Mouse (Mus musculus) right cerebral cortex, adult 2 months (tissue): ENCODE results near the gene Slc7a11.

Experiments
- DNase-seq, 2 experiments: peaks; one replicate each; pipeline ENCODE4 v3.0.0; 2021 to 2022; ENCODE audit warnings: low spot score in 2 of 2

Gene Slc7a11

GRCm38 (mm10) chr3:50405915-50406314, 37.5 kb downstream of the Slc7a11 start:
- DNase-seq: no peak

GRCm38 (mm10) chr3:50388786-50389185, 54.6 kb downstream of the Slc7a11 start:
- DNase-seq: no peak

GRCm38 (mm10) chr3:50388288-50388687, 55.1 kb downstream of the Slc7a11 start:
- DNase-seq: no peak

- no peak for DNase-seq
These were observed 56.1 kb downstream of the Slc7a11 start for GRCm38 (mm10) chr3:50387280-50387679.

- DNase-seq: no peak
These were observed 56.7 kb downstream of the Slc7a11 start for GRCm38 (mm10) chr3:50386561-50387221.

- no peak for DNase-seq
These were observed 57.3 kb downstream of the Slc7a11 start for GRCm38 (mm10) chr3:50386066-50386465.

- DNase-seq: no peak
These were observed 60.7 kb downstream of the Slc7a11 start for GRCm38 (mm10) chr3:50382729-50383128.

GRCm38 (mm10) chr3:50381861-50382693, 61.3 kb downstream of the Slc7a11 start:
- no peak for DNase-seq

- peak; percentile 94 to 95 for DNase-seq
These were observed 62.1 kb downstream of the Slc7a11 start for GRCm38 (mm10) chr3:50381160-50381860.

GRCm38 (mm10) chr3:50379942-50380341, 63.5 kb downstream of the Slc7a11 start:
- DNase-seq: no peak

- no peak for DNase-seq
These were observed 67.9 kb downstream of the Slc7a11 start for GRCm38 (mm10) chr3:50375477-50375876.

- DNase-seq: no peak
These were observed 73.6 kb downstream of the Slc7a11 start for GRCm38 (mm10) chr3:50369791-50370190.

- DNase-seq: no peak
These were observed 76.2 kb downstream of the Slc7a11 start for GRCm38 (mm10) chr3:50367175-50367574.

GRCm38 (mm10) chr3:50363659-50364058, 79.8 kb downstream of the Slc7a11 start:
- DNase-seq: no peak

GRCm38 (mm10) chr3:50347081-50347480, 96.3 kb downstream of the Slc7a11 start:
- DNase-seq: no peak

- DNase-seq: no peak
These were observed 99.0 kb downstream of the Slc7a11 start for GRCm38 (mm10) chr3:50344411-50344810.

GRCm38 (mm10) chr3:50324524-50324923, 118.9 kb downstream of the Slc7a11 start:
- no peak for DNase-seq

GRCm38 (mm10) chr3:50323881-50324280, 119.5 kb downstream of the Slc7a11 start:
- no peak for DNase-seq

- no peak for DNase-seq
These were observed 122.6 kb downstream of the Slc7a11 start for GRCm38 (mm10) chr3:50320862-50321261.

GRCm38 (mm10) chr3:50318074-50318473, 125.3 kb downstream of the Slc7a11 start:
- no peak for DNase-seq

- no peak for DNase-seq
These were observed 129.6 kb downstream of the Slc7a11 start for GRCm38 (mm10) chr3:50313816-50314215.
